Mouse (Mus musculus): ENCODE data around the gene Dynlt1b. TPM values are rescaled to one million over a fixed set of nuclear protein-coding genes. Genes with fewer than 3 reads are reported as not detected.
"Not testable (repeated sequence)": the region's sequence is repeated elsewhere in the genome, so short reads cannot be mapped to it uniquely, and the experiment has no call there.

Dynlt1b gene
- polyA plus RNA-seq, 1 experiment from 2014 or later, result 992 TPM

DNA sequence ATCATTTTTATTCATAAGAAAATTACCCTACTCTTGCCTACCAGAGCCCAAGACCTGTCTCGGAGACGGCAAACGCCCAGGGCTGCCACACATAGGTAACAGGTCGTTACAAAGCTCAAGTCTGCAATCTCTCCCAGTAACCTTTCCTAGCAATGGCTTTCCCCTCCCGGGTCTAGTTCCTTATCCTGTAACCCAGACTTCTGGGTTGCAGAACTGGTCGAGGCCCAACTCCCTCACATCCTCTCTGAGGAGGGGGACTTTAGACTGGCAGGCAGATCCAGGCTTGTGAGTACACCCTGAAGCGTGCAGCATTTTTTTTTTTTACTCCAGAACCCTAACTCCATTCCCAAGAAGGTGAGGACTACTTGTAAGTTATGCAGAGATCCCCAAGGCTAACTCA lies 46.0 kb downstream of the Dynlt1b start:
- Histone ChIP-seq H3K4me1 (peaks cover 18% of the 10 kb centered on the region), H3K4me2 (peak overlapping the region; percentile 70), H3K4me3 (peak overlapping the region; percentile 69), H3K9ac (peak overlapping the region; percentile 90)
- H3K9me3 ChIP-seq (replicated peaks); ATAC-seq; H3K36me3 ChIP-seq (ENCODE audit: poor library complexity, severe bottlenecking); H3K27ac ChIP-seq; H3K27me3 ChIP-seq: not testable (repeated sequence)
- WGBS, result 60% methylated on average over 7 of the region's 7 CpGs

DNA sequence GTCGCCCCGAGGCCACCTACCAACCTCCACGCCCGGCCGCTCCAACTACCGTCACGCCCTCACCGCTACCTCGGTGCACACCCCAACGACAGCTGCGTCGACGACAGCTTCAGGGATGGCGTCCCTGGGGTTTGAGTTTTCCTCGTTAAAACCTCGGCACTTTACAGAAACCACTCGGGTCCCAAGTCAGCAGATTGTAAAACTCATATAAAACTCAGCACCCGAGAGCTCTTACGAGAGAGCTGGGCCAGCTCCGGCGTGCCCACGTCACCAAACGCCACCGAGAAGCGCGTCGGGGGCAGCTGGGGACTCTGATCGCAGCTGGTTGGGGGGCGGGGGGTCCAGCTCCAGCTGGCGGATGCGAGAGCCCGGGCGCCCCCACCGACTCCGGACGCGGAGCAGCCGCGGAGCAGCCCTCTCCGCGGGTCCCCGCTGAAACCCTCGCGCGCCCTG lies 46.6 kb downstream of the Dynlt1b start:
- peak overlapping the region; percentile 74 for H3K27ac ChIP-seq
- H3K9me3 ChIP-seq (replicated peaks); H3K36me3 ChIP-seq (ENCODE audit: poor library complexity, severe bottlenecking); H3K27me3 ChIP-seq: not testable (repeated sequence)
- H3K4me2 ChIP-seq, result peak overlapping the region; percentile 70
- WGBS, result under 1% methylated on average over 45 of the region's 45 CpGs
- peaks cover 18% of the 10 kb centered on the region for H3K4me1 ChIP-seq
- peak overlapping the region; percentile 90 for H3K9ac ChIP-seq
- H3K4me3 ChIP-seq, result peak overlapping the region; percentile 69
- peak; percentile 84 for ATAC-seq

DNA sequence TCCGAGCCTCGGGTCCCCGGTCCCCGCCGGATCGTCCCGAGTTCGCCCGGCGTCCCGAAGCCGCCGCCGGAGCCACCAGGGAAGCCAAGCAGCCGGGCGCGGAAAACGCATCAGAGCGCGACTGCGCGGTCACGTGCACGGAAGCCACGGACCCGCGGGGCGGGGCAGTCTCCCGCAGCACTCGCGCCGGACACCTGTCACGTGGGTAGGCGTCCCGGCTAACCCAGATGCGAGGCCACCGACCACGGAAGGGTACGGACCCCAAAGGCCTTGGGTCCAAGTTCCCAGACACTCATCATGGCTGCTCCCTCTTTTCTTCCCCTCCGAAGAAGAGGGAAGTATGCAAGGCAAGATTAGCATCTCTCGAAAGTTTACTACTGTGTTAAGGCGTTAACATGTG lies 47.1 kb downstream of the Dynlt1b start:
- not testable (repeated sequence) for H3K27me3 ChIP-seq

DNA sequence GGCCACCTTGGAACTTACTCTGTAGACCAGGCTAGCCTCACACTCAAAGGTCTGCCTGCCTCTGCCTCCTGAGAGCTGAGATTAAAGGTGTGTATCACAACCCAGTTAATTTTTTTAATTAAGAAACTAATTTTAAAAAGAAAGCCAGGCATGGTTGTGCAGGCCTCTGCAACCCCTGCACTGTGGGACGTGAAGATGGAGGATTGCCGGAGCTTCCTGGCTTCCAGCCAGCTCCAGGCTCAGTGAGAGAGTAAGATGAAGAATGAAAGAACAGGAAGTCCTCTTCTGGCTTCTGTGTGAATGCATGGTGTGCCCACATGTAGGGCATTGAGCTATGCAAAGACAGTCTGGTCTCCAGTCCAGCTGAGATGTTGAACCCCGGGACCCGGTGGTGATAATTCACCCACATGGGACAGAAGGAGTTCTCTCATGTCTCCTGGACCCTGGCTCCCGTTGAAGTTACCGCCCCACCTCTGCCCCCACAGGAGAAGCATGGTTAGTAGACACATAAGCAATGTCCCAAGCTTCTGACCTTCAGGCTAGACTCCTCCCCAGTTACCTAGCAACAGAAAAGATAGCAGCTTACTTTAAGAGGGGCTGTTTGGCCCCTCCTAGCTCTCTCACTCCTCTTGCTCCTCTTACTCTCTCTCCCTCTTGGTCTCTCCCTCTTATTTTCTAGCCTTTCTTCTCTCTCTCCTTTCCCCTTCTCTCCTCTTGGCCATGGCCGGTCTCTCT lies 51.1 kb downstream of the Dynlt1b start:
- H3K27me3 ChIP-seq; ATAC-seq; H3K9ac ChIP-seq; H3K27ac ChIP-seq; H3K4me3 ChIP-seq; H3K36me3 ChIP-seq (ENCODE audit: poor library complexity, severe bottlenecking); H3K9me3 ChIP-seq (replicated peaks); H3K4me1 ChIP-seq; H3K4me2 ChIP-seq: not testable (repeated sequence)
- 59% methylated on average over 5 of the region's 7 CpGs for WGBS

More for the DNA sequence above, 47.1 kb downstream of the Dynlt1b start:
- peak; percentile 83 for ATAC-seq
- WGBS, result 1% methylated on average over 42 of the region's 42 CpGs
- Histone ChIP-seq H3K27ac (peak overlapping the region; percentile 74), H3K4me1 (peaks cover 18% of the 10 kb centered on the region), H3K4me2 (peak overlapping the region; percentile 70), H3K9ac (peak overlapping the region; percentile 90), H3K4me3 (peak overlapping the region; percentile 69)
- not testable (repeated sequence) for H3K36me3 ChIP-seq (ENCODE audit: poor library complexity, severe bottlenecking); H3K9me3 ChIP-seq (replicated peaks)

DNA sequence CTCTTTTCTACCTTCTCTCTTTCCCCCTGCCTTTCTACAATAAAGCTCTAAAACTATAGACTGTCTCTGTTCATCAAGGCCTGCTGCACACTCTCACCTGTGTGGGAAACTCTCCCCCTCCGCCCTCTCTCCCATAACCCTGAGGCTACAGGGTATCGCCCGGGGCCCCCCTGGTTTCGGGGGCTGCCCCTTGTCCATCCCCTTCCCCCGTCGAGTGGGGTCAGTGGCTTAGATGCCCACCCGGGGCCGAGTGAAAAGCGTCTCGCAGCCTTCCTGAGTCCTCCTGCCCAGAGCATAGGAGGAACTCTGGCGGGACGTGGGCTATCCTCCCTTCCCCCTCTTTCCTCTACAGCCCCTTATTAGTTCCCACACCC lies 51.7 kb downstream of the Dynlt1b start:
- not testable (repeated sequence) for H3K9me3 ChIP-seq (replicated peaks); H3K4me2 ChIP-seq
- 85% methylated on average over 12 of the region's 12 CpGs for WGBS

DNA sequence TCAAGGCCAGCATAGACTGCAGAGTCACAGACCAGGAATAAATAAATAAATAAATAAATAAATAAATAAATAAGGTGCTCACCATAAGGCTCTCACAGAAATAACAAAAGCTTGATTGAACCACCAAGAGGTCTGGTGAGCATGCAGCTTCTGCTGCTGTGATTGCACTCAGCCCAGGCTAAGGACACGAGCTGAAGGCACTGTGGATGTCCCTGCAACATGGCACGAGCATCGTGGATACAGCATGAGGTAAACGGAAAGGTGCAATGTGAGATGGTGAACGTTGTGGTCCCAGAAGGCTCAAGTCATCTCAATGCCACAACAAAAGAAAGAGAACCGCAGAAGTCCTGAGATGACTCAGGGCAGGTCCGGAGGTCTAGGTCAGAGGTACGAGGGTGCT lies 52.3 kb downstream of the Dynlt1b start:
- H3K9me3 ChIP-seq (replicated peaks); ATAC-seq; H3K4me1 ChIP-seq; H3K4me3 ChIP-seq; H3K9ac ChIP-seq; H3K27me3 ChIP-seq; H3K4me2 ChIP-seq; H3K36me3 ChIP-seq (ENCODE audit: poor library complexity, severe bottlenecking); H3K27ac ChIP-seq: not testable (repeated sequence)
- WGBS, result 86% methylated on average over 8 of the region's 8 CpGs

More for the DNA sequence above, 51.7 kb downstream of the Dynlt1b start:
- not testable (repeated sequence) for H3K36me3 ChIP-seq (ENCODE audit: poor library complexity, severe bottlenecking); ATAC-seq; H3K4me1 ChIP-seq; H3K9ac ChIP-seq; H3K27me3 ChIP-seq; H3K27ac ChIP-seq; H3K4me3 ChIP-seq

Other genes with a start within 250 kb of the Dynlt1b start
- gene Tmem181a, start 173.3 kb upstream of the Dynlt1b start, polyA plus RNA-seq (2015; fragmentation: Nextera tagmentation; extraction: Ambion mirVana), result 23.4 and 28.1 TPM in 2 replicates
- gene Dynlt1a, start 112.6 kb upstream of the Dynlt1b start, polyA plus RNA-seq (2015; fragmentation: Nextera tagmentation; extraction: Ambion mirVana), result 38.6 and 41.9 TPM in 2 replicates
- gene Dynlt1c, start 171.6 kb downstream of the Dynlt1b start, polyA plus RNA-seq (2015; fragmentation: Nextera tagmentation; extraction: Ambion mirVana), result 62.5 and 66.8 TPM in 2 replicates
- 317 and 334 TPM in 2 replicates for gene Dynlt1f, start 225.8 kb downstream of the Dynlt1b start, polyA plus RNA-seq (2015; fragmentation: Nextera tagmentation; extraction: Ambion mirVana)
- gene Sytl3, start 229.0 kb downstream of the Dynlt1b start, polyA plus RNA-seq (2015; fragmentation: Nextera tagmentation; extraction: Ambion mirVana), result 0.35 and 0.43 TPM in 2 replicates